Mouse (Mus musculus): ENCODE results near the gene Hist1h2be.
A peak's percentile ranks its signal among the peaks of the same experiment; 100 is the strongest.
"Not testable (repeated sequence)": the region's sequence is repeated elsewhere in the genome, so short reads cannot be mapped to it uniquely, and the experiment has no call there.

Hist1h2be gene

GRCm38 (mm10) chr13:23572218-23573033 is 48.5 kb downstream of the Hist1h2be start:
- DNase-seq, result no peak

- peak; percentile 24 for DNase-seq
Measured at GRCm38 (mm10) chr13:23571504-23572217, 49.3 kb downstream of the Hist1h2be start.

- DNase-seq, result peak; percentile 79
Measured at GRCm38 (mm10) chr13:23571022-23571503, 49.9 kb downstream of the Hist1h2be start, which contains the start of the genes Hist1h2ae and Hist1h2bg. Gene Hist1h2ae, minus strand, starts transcription at chr13:23571220. Gene Hist1h2bg, plus strand, starts transcription at chr13:23571396.

- DNase-seq, result not testable (repeated sequence)
Measured at GRCm38 (mm10) chr13:23570261-23571021, 50.5 kb downstream of the Hist1h2be start.

- no peak for DNase-seq
Measured at GRCm38 (mm10) chr13:23564482-23564881, 56.4 kb downstream of the Hist1h2be start.

GRCm38 (mm10) chr13:23562699-23563462 is 58.0 kb downstream of the Hist1h2be start:
- no peak for DNase-seq

- peak; percentile 90 for DNase-seq
Measured at GRCm38 (mm10) chr13:23561883-23562659, 58.9 kb downstream of the Hist1h2be start, which contains the start of gene Hist1h3e. Gene Hist1h3e, minus strand, starts transcription at chr13:23562369.

GRCm38 (mm10) chr13:23561531-23561882 is 59.4 kb downstream of the Hist1h2be start:
- not testable (repeated sequence) for DNase-seq

GRCm38 (mm10) chr13:23560699-23561098 is 60.2 kb downstream of the Hist1h2be start:
- not testable (repeated sequence) for DNase-seq

GRCm38 (mm10) chr13:23556906-23557305 is 64.0 kb downstream of the Hist1h2be start:
- DNase-seq, result no peak

GRCm38 (mm10) chr13:23555839-23556416 is 65.0 kb downstream of the Hist1h2be start:
- DNase-seq, result peak; percentile 76

GRCm38 (mm10) chr13:23554925-23555838 is 65.7 kb downstream of the Hist1h2be start:
- DNase-seq, result peak; percentile 93

GRCm38 (mm10) chr13:23554393-23554792 is 66.5 kb downstream of the Hist1h2be start:
- no peak for DNase-seq

- no peak for DNase-seq
Measured at GRCm38 (mm10) chr13:23552962-23553361, 68.0 kb downstream of the Hist1h2be start, which contains the start of gene Hist1h1d. Gene Hist1h1d, plus strand, starts transcription at chr13:23553262.

GRCm38 (mm10) chr13:23551931-23552914 is 68.7 kb downstream of the Hist1h2be start:
- DNase-seq, result no peak

- peak; percentile 91 for DNase-seq
Measured at GRCm38 (mm10) chr13:23551146-23551834, 69.6 kb downstream of the Hist1h2be start, which contains the start of gene Hist1h4f. Gene Hist1h4f, minus strand, starts transcription at chr13:23551648.

- DNase-seq, result no peak
Measured at GRCm38 (mm10) chr13:23550761-23551145, 70.2 kb downstream of the Hist1h2be start.

GRCm38 (mm10) chr13:23546694-23547093 is 74.2 kb downstream of the Hist1h2be start:
- no peak for DNase-seq

All from thymus, postnatal 14 days (tissue).